Mouse (Mus musculus) small intestine, adult 2 months (tissue): ENCODE data around the gene Krt18. TPM values are rescaled to one million over a fixed set of nuclear protein-coding genes. Genes with fewer than 3 reads are reported as not detected.
"Not testable (repeated sequence)": the region's sequence is repeated elsewhere in the genome, so short reads cannot be mapped to it uniquely, and the experiment has no call there.

ENCODE experiments used
- H3K27ac ChIP-seq: fragments of 200-500 bp; 2 replicates; pipeline ENCODE4 v1.5.1; 2012; ENCODE audit warnings: low read depth, low read length, control low read depth, inconsistent platforms; ENCODE audit not compliant: insufficient read depth
- H3K27me3 ChIP-seq: fragments of 200-500 bp; 2 replicates; pipeline ENCODE4 v1.6.1; 2012; ENCODE audit warnings: mild to moderate bottlenecking, moderate library complexity, low read length, inconsistent platforms; ENCODE audit not compliant: control insufficient read depth, insufficient read depth
- H3K36me3 ChIP-seq: fragments of 200-500 bp; 2 replicates; pipeline ENCODE4 v1.6.1; 2012; ENCODE audit warnings: mild to moderate bottlenecking, low read length, control low read depth, inconsistent platforms; ENCODE audit not compliant: control insufficient read depth, insufficient read depth
- H3K4me1 ChIP-seq: fragments of 200-500 bp; 2 replicates; pipeline ENCODE4 v1.6.1; 2012; ENCODE audit warnings: low read length, inconsistent platforms, mixed read lengths; ENCODE audit not compliant: control insufficient read depth, insufficient read depth, insufficient read length
- H3K4me3 ChIP-seq: fragments of 200-500 bp; 2 replicates; pipeline ENCODE4 v1.5.1; 2012; ENCODE audit warnings: low read depth, mild to moderate bottlenecking, control low read depth, inconsistent platforms, low read length, moderate library complexity
- CTCF ChIP-seq: fragments of 200-500 bp; IDR thresholded peaks from 2 replicates; pipeline ENCODE4 v1.5.1; 2012; ENCODE audit warnings: low read depth, mild to moderate bottlenecking, control low read depth, inconsistent platforms, low read length, moderate library complexity, mixed read lengths; ENCODE audit not compliant: insufficient replicate concordance, insufficient read length; ENCODE audit errors: extremely low read depth
- POLR2A ChIP-seq: fragments of 200-500 bp; IDR thresholded peaks from 2 replicates; pipeline ENCODE4 v1.6.1; 2012; ENCODE audit warnings: low read depth, mild to moderate bottlenecking, control low read depth, inconsistent platforms, low read length, moderate library complexity
- WGBS: fragments of 180-500 bp; shearing (Covaris S2); methylation state at CpG from one replicate; pipeline ENCODE4 v1.1.7; 2018; 5-methylcytosine and 5-hydroxymethylcytosine counted together
- polyA plus RNA-seq: library from polyadenylated mRNA; depleted of rRNA; stranded (reverse); fragments of >200 nt; gene quantifications from 2 replicates; pipeline ENCODE4 v1.2.3, GENCODE M21; 2012; rRNA removed

Krt18 gene
- polyA plus RNA-seq, 1 experiment, result 200 TPM

- H3K36me3 ChIP-seq, result peaks cover 11% of the 10 kb centered on the region
- 55% methylated on average over 2 of the region's 2 CpGs for WGBS
- no peak overlapping the region for H3K27ac ChIP-seq
- H3K4me3 ChIP-seq, result no peak overlapping the region
- H3K27me3 ChIP-seq, result no peaks in the 10 kb centered on the region
- H3K4me1 ChIP-seq, result peaks cover 7% of the 10 kb centered on the region; the same call in 1 of the 2 replicates
- TF ChIP-seq POLR2A (no peak), CTCF (no peak)
Observed at GRCm38 (mm10) chr15:102077111-102077677, 49.2 kb downstream of the Krt18 start.

GRCm38 (mm10) chr15:102079221-102079620 is 51.2 kb downstream of the Krt18 start:
- TF ChIP-seq POLR2A, result no peak
- TF ChIP-seq CTCF, result no peak
- H3K4me3 ChIP-seq, result no peak overlapping the region
- WGBS, result 58% methylated on average over 4 of the region's 4 CpGs
- peaks cover 7% of the 10 kb centered on the region; the same call in 1 of the 2 replicates for H3K4me1 ChIP-seq
- no peak overlapping the region for H3K27ac ChIP-seq
- H3K27me3 ChIP-seq, result no peaks in the 10 kb centered on the region
- peaks cover 27% of the 10 kb centered on the region for H3K36me3 ChIP-seq

- H3K27me3 ChIP-seq, H3K4me1 ChIP-seq, H3K27ac ChIP-seq, H3K4me3 ChIP-seq: not testable (repeated sequence)
- 58% methylated on average over 8 of the region's 8 CpGs for WGBS
- peaks cover 33% of the 10 kb centered on the region for H3K36me3 ChIP-seq
Observed at GRCm38 (mm10) chr15:102079924-102080323, 51.9 kb downstream of the Krt18 start.

GRCm38 (mm10) chr15:102080429-102080828 is 52.4 kb downstream of the Krt18 start:
- Histone ChIP-seq H3K27me3 (no peaks in the 10 kb centered on the region), H3K4me1 (peaks cover 7% of the 10 kb centered on the region; the same call in 1 of the 2 replicates), H3K4me3 (no peak overlapping the region), H3K27ac (no peak overlapping the region), H3K36me3 (peaks cover 36% of the 10 kb centered on the region)
- TF ChIP-seq CTCF (no peak), POLR2A (no peak)
- 35% methylated on average over 2 of the region's 2 CpGs for WGBS

Other genes with a start within 250 kb of the Krt18 start
- not detected in 2 replicates for gene Krt72, start 241.7 kb upstream of the Krt18 start, polyA plus RNA-seq
- gene Krt73, start 225.8 kb upstream of the Krt18 start, polyA plus RNA-seq, result not detected in 2 replicates
- gene Krt2, start 210.0 kb upstream of the Krt18 start, polyA plus RNA-seq, result not detected in 2 replicates
- gene Krt1, start 177.4 kb upstream of the Krt18 start, polyA plus RNA-seq, result 0.09 TPM in 1 of 2 replicates, not detected in the other
- not detected in 2 replicates for gene Krt77, start 158.5 kb upstream of the Krt18 start, polyA plus RNA-seq
- gene Krt76, start 135.3 kb upstream of the Krt18 start, polyA plus RNA-seq, result not detected in 2 replicates
- 0.09 and 0.10 TPM in 2 replicates for gene Krt4, start 103.4 kb upstream of the Krt18 start, polyA plus RNA-seq
- 0.22 and 0.76 TPM in 2 replicates for gene Krt79, start 87.9 kb upstream of the Krt18 start, polyA plus RNA-seq
- gene Krt78, start 73.9 kb upstream of the Krt18 start, polyA plus RNA-seq, result 0.18 and 0.23 TPM in 2 replicates
- 1,332 and 3,924 TPM in 2 replicates for gene Krt8, start 23.7 kb upstream of the Krt18 start, polyA plus RNA-seq
- gene Eif4b, start 45.6 kb downstream of the Krt18 start, polyA plus RNA-seq, result 22.7 and 54.7 TPM in 2 replicates
- 26.4 and 42.5 TPM in 2 replicates for gene Tns2, start 72.2 kb downstream of the Krt18 start, polyA plus RNA-seq
- 22.7 and 48.8 TPM in 2 replicates for gene Spryd3, start 108.1 kb downstream of the Krt18 start, polyA plus RNA-seq
- 5.4 and 22.3 TPM in 2 replicates for gene Igfbp6, start 116.2 kb downstream of the Krt18 start, polyA plus RNA-seq
- gene Soat2, start 122.3 kb downstream of the Krt18 start, polyA plus RNA-seq, result 94.1 and 454 TPM in 2 replicates
- gene Zfp740, start 175.1 kb downstream of the Krt18 start, polyA plus RNA-seq, result 5.7 and 13.4 TPM in 2 replicates
- 12.7 and 21.1 TPM in 2 replicates for gene Csad, start 176.5 kb downstream of the Krt18 start, polyA plus RNA-seq
- 16.4 and 23.2 TPM in 2 replicates for gene Itgb7, start 203.8 kb downstream of the Krt18 start, polyA plus RNA-seq
- gene Rarg, start 229.3 kb downstream of the Krt18 start, polyA plus RNA-seq, result 5.9 and 6.7 TPM in 2 replicates
- gene Gm9918, start 242.4 kb downstream of the Krt18 start, polyA plus RNA-seq, result not detected in 2 replicates